Mouse (Mus musculus) adrenal gland, adult 8-10 months (tissue): ENCODE measurements around the gene Smim6. TPM values are rescaled to one million over a fixed set of nuclear protein-coding genes. Genes with fewer than 3 reads are reported as not detected.

Experiments
- DNase-seq: peaks from one replicate; pipeline ENCODE4 v3.0.0; 2022
- total RNA-seq, 4 experiments: library from RNA; stranded (reverse); gene quantifications; 2 replicates each; pipeline ENCODE4 v1.2.4; 2022

Gene Smim6
- total RNA-seq, 4 experiments from 2014 or later, result not detected

- no peak for DNase-seq
These were observed 30.2 kb downstream of the Smim6 start for GRCm38 (mm10) chr11:115941980-115942379.

- DNase-seq, result no peak
These were observed 33.4 kb downstream of the Smim6 start for GRCm38 (mm10) chr11:115945247-115945646.

- DNase-seq, result no peak
These were observed 34.5 kb downstream of the Smim6 start for GRCm38 (mm10) chr11:115946221-115946828.

GRCm38 (mm10) chr11:115948316-115948715, 36.5 kb downstream of the Smim6 start:
- DNase-seq, result no peak

- DNase-seq, result no peak
These were observed 38.9 kb downstream of the Smim6 start for GRCm38 (mm10) chr11:115950719-115951118.

GRCm38 (mm10) chr11:115954712-115955111, 42.9 kb downstream of the Smim6 start:
- DNase-seq, result no peak

GRCm38 (mm10) chr11:115955195-115955858, 43.5 kb downstream of the Smim6 start:
- no peak for DNase-seq

- DNase-seq, result no peak
These were observed 44.6 kb downstream of the Smim6 start for GRCm38 (mm10) chr11:115956453-115956852.

- no peak for DNase-seq
These were observed 46.2 kb downstream of the Smim6 start for GRCm38 (mm10) chr11:115957971-115958370.

GRCm38 (mm10) chr11:115959018-115959417, 47.2 kb downstream of the Smim6 start:
- no peak for DNase-seq

- DNase-seq, result no peak
These were observed 51.0 kb downstream of the Smim6 start for GRCm38 (mm10) chr11:115962651-115963412.

Other genes with a start within 250 kb of the Smim6 start
- gene Grb2, start 203.4 kb upstream of the Smim6 start, total RNA-seq, result 100 to 1,000 TPM; 136 to 165 (median 160) TPM
- 100 to 1,000 TPM in 2 of 4 experiments, 10 to 100 TPM in 2; 83.2 to 102 (median 95.5) TPM for gene Tmem94, start 146.6 kb upstream of the Smim6 start, total RNA-seq
- 10 to 100 TPM; 60.6 to 97.3 (median 78.2) TPM for gene Caskin2, start 98.4 kb upstream of the Smim6 start, total RNA-seq
- 10 to 100 TPM; 20.0 to 32.2 (median 25.4) TPM for gene Tsen54, start 97.3 kb upstream of the Smim6 start, total RNA-seq
- 10 to 100 TPM; 10.5 to 13.4 (median 11.5) TPM for gene Llgl2, start 88.0 kb upstream of the Smim6 start, total RNA-seq
- gene Myo15b, start 53.6 kb upstream of the Smim6 start, total RNA-seq, result 1 to 10 TPM in 1 of 4 experiments, under 1 TPM in 2, not detected in 1; 0.09 to 1.1 (median 0.32) TPM
- gene Smim5, start 12.1 kb upstream of the Smim6 start, total RNA-seq, result under 1 TPM; 0.29 to 0.65 (median 0.42) TPM
- gene Sap30bp, start 21.3 kb downstream of the Smim6 start, total RNA-seq, result 10 to 100 TPM; 46.2 to 53.7 (median 48.3) TPM
- 10 to 100 TPM; 24.7 to 40.4 (median 36.6) TPM for gene Recql5, start 21.5 kb downstream of the Smim6 start, total RNA-seq
- 1 to 10 TPM; 3.5 to 5.1 (median 3.9) TPM for gene Itgb4, start 62.7 kb downstream of the Smim6 start, total RNA-seq
- gene Galk1, start 100.7 kb downstream of the Smim6 start, total RNA-seq, result 10 to 100 TPM; 37.3 to 55.6 (median 46.4) TPM
- 100 to 1,000 TPM; 302 to 413 (median 377) TPM for gene H3f3b, start 115.9 kb downstream of the Smim6 start, total RNA-seq
- 10 to 100 TPM; 19.7 to 45.2 (median 29.6) TPM for gene Unk, start 118.3 kb downstream of the Smim6 start, total RNA-seq
- gene Unc13d, start 165.9 kb downstream of the Smim6 start, total RNA-seq, result 1 to 10 TPM in 3 of 4 experiments, under 1 TPM in 1; 0.75 to 1.6 (median 1.4) TPM
- 100 to 1,000 TPM; 194 to 199 (median 196) TPM for gene Wbp2, start 175.0 kb downstream of the Smim6 start, total RNA-seq
- gene Trim47, start 215.2 kb downstream of the Smim6 start, total RNA-seq, result 10 to 100 TPM; 11.1 to 20.4 (median 16.4) TPM
- 10 to 100 TPM in 3 of 4 experiments, 1 to 10 TPM in 1; 9.6 to 13.7 (median 13.1) TPM for gene Trim65, start 219.1 kb downstream of the Smim6 start, total RNA-seq
- 100 to 1,000 TPM in 3 of 4 experiments, 10 to 100 TPM in 1; 97.5 to 112 (median 107) TPM for gene Mrpl38, start 226.9 kb downstream of the Smim6 start, total RNA-seq